Mouse (Mus musculus) hindbrain, embryonic 13.5 days (tissue): ENCODE results near the gene Cdkl1. TPM values are rescaled to one million over a fixed set of nuclear protein-coding genes. Genes with fewer than 3 reads are reported as not detected.

Experiments
- ATAC-seq: fragments of 200-750 bp; cut with Nextera tagmentation; 2 replicates; pipeline ENCODE4 v1.8.0; 2017; ENCODE audit warnings: moderate TSS enrichment; ENCODE audit not compliant: low FRiP score
- H3K27ac ChIP-seq: fragments of 300-500 bp; sonication (generic); 2 replicates; pipeline ENCODE4 v1.5.1; 2015; ENCODE audit warnings: inconsistent platforms, mild to moderate bottlenecking, moderate library complexity
- H3K27me3 ChIP-seq: fragments of 300-500 bp; sonication (generic); 2 replicates; pipeline ENCODE4 v1.6.1; 2015; ENCODE audit warnings: mild to moderate bottlenecking, inconsistent platforms
- H3K36me3 ChIP-seq: fragments of 300-500 bp; sonication (generic); 2 replicates; pipeline ENCODE4 v1.6.1; 2015; ENCODE audit warnings: mild to moderate bottlenecking, inconsistent platforms
- H3K4me1 ChIP-seq: fragments of 300-500 bp; sonication (generic); replicated peaks from 2 replicates; pipeline ENCODE4 v1.6.1; 2015; ENCODE audit warnings: inconsistent platforms
- H3K4me2 ChIP-seq: fragments of 300-500 bp; sonication (generic); 2 replicates; pipeline ENCODE4 v1.6.1; 2015; ENCODE audit warnings: inconsistent platforms, mild to moderate bottlenecking, moderate library complexity
- H3K4me3 ChIP-seq: fragments of 300-500 bp; sonication (generic); 2 replicates; pipeline ENCODE4 v1.5.1; 2015; ENCODE audit warnings: mild to moderate bottlenecking, inconsistent platforms
- H3K9ac ChIP-seq: fragments of 300-500 bp; sonication (generic); 2 replicates; pipeline ENCODE4 v1.6.1; 2015; ENCODE audit warnings: mild to moderate bottlenecking, inconsistent platforms
- H3K9me3 ChIP-seq: fragments of 300-500 bp; sonication (generic); 2 replicates; pipeline ENCODE4 v1.6.1; 2016; ENCODE audit warnings: inconsistent platforms
- WGBS: fragments of 180-500 bp; shearing (Covaris S2); methylation state at CpG from one replicate; pipeline ENCODE4 v1.1.7; 2015; 5-methylcytosine and 5-hydroxymethylcytosine counted together
- polyA plus RNA-seq: library from polyadenylated mRNA; unstranded; fragments of >200 nt; fragmentation: Nextera tagmentation; extraction: Ambion mirVana; gene quantifications from 2 replicates; pipeline ENCODE4 v1.2.1, GENCODE M21; 2015

The Cdkl1 gene
- polyA plus RNA-seq, 1 experiment from 2014 or later = 4.2 TPM

DNA sequence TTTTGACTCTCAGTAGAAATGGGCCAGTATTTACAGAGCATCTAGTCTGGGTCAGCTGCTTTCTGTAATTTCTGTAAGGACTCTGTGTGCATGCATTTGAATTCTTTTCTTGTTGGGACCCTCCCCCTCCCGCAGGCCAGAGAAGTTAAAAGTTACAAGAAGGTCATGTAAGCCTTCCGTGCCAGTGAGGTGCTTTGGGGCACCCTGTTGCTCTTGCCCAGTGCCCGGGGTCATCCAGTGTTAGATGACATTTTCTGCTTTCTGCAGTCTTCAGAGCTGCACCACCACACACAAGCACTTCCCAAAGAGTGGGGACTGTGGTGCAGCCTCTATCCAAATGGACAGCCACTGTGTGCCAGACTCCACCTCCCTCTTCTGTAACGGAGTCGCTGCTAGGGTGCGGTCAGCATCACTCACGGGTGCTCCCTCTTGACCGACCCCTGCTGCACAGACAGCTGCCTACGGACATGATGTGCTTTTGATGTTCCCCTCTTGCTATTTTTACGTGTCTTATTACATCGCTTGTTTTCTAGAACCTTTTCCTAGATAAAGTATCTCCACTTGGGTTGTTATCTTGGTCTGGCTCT lies 16.4 kb upstream of the Cdkl1 start:
- Histone ChIP-seq H3K36me3 (peaks cover 59% of the 10 kb centered on the region), H3K4me3 (no peak overlapping the region), H3K27ac (no peak overlapping the region), H3K9me3 (no peaks in the 10 kb centered on the region), H3K4me1 (no peaks in the 10 kb centered on the region), H3K4me2 (no peak overlapping the region), H3K9ac (no peak overlapping the region), H3K27me3 (no peaks in the 10 kb centered on the region)
- 84% methylated on average over 11 of the region's 11 CpGs for WGBS
- no peak for ATAC-seq

DNA sequence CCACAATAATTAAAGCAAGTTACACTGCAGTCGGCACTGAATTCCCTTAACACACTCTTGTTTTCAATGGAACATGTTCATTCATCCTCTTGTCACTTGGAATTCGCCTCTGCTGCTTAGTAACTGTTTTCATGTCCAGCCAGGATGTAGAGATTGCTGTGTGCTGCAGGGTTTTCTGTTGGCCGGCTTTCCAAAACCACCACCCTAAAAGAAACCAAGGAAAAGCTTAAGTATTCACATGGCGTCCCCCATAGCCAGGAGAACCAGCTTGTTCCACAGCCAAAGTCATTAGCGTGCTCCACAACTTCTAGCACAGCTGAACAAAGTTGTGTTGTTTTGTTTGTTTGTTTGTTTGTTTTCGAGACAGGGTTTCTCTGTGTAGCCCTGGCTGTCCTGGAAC lies 14.1 kb upstream of the Cdkl1 start:
- no peaks in the 10 kb centered on the region for H3K9me3 ChIP-seq
- 83% methylated on average over 6 of the region's 6 CpGs for WGBS
- H3K4me2 ChIP-seq = no peak overlapping the region
- no peak overlapping the region for H3K9ac ChIP-seq
- no peaks in the 10 kb centered on the region for H3K4me1 ChIP-seq
- H3K27ac ChIP-seq = no peak overlapping the region
- peaks cover 54% of the 10 kb centered on the region for H3K36me3 ChIP-seq
- no peak for ATAC-seq
- no peaks in the 10 kb centered on the region for H3K27me3 ChIP-seq
- H3K4me3 ChIP-seq = no peak overlapping the region

DNA sequence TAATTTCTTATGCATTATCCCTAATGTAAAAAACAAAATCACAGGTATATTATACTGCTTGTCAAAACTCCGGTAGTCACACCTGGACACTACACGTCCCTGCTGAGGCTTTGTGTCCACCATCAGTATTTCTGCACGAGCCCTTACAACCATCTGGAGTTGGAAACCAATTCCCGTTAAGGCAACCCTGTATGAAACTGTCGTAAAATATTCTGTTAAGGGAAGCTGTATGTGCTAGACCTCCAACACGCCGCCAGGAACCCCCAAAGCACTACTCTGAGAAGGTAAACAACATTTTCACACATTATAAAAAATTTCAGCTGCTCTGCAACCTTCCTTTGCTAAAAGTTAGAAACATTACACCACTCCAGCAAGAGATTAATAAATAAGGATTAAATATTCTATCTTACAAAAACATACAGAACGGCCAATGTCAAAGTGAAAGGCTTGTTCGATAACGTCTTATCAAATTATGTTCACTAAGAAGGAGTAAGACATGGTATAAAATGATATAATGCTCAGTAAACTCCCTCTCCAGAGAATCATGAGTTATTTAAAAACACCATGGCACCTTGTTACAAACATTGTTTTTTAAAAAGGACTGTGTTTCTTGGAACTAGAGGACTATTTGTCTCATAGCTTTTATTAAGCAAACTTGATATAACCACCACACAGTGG lies 13.5 kb upstream of the Cdkl1 start:
- no peaks in the 10 kb centered on the region for H3K4me1 ChIP-seq

DNA sequence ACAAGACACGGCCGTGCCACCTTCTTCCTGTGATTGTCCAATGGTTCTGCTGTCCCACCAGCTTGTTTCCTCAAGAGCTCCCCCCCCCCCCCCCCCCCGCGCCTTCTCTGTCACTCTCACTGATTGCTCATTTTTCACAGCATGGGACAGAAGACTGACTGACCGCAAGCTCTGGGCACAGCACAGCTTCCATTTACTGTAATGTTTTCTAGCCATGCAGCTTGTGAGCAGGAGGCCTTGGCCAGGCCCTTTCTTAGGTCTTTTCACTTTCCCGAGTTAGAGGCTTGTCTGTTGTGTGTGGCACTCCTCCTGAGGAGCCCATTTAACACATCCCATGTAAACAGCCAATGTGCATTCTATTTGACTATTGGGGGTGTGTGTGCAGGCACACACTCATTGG lies 12.1 kb upstream of the Cdkl1 start:
- Histone ChIP-seq H3K9me3 (no peaks in the 10 kb centered on the region), H3K9ac (no peak overlapping the region), H3K4me1 (no peaks in the 10 kb centered on the region), H3K36me3 (peaks cover 42% of the 10 kb centered on the region), H3K4me2 (no peak overlapping the region), H3K4me3 (no peak overlapping the region), H3K27ac (no peak overlapping the region), H3K27me3 (no peaks in the 10 kb centered on the region)
- ATAC-seq = no peak
- WGBS = 89% methylated on average over 4 of the region's 6 CpGs

More for the DNA sequence above, 13.5 kb upstream of the Cdkl1 start:
- peaks cover 53% of the 10 kb centered on the region for H3K36me3 ChIP-seq
- H3K9ac ChIP-seq = no peak overlapping the region
- no peak for ATAC-seq
- H3K9me3 ChIP-seq = no peaks in the 10 kb centered on the region
- no peak overlapping the region for H3K4me2 ChIP-seq
- H3K27me3 ChIP-seq = no peaks in the 10 kb centered on the region
- H3K27ac ChIP-seq = no peak overlapping the region
- WGBS = 96% methylated on average over 10 of the region's 10 CpGs
- no peak overlapping the region for H3K4me3 ChIP-seq

DNA sequence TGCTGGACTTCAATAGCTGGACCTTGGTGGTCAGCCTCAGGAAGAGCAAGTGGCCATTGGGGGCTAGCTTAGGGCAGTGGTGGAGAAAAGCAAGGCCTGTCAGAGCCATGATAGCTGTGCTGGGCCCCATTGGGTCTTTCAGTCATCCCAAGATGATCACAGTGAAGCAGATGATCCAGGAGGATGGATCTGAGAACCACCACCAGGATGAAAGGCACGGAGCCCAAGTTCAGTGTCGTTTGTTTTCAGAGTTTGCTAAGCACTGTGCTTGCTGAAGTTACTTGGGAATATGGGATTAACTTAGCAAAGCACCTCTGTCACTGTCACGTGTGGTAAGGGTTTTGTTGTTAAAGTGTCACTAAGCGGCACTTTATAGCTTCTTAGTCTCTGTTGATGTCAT lies 9.5 kb upstream of the Cdkl1 start:
- Histone ChIP-seq H3K4me3 (no peak overlapping the region), H3K36me3 (peaks cover 20% of the 10 kb centered on the region), H3K27ac (no peak overlapping the region), H3K4me2 (no peak overlapping the region), H3K9me3 (no peaks in the 10 kb centered on the region), H3K9ac (no peak overlapping the region), H3K27me3 (no peaks in the 10 kb centered on the region), H3K4me1 (no peaks in the 10 kb centered on the region)
- ATAC-seq = no peak
- WGBS = 94% methylated on average over 4 of the region's 4 CpGs

DNA sequence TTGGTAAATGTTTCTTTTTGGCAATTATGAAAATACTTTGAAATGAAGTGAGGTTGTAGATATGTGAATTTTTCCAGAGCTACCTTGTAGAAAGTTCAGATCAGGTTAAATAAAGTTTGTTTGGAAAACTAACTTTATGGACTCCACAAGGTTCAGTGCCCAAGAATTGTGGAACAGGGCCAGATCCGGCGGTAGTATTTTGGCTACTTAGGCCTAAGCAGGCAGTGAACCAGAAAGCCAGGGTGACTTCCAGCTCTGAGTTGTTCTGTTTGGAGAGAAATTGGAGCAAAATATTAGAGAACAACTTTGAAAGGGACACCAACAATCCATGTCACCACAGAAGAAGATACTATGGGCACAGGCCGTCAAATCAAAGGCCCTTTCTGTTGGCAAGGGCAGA lies 5.2 kb upstream of the Cdkl1 start:
- no peak overlapping the region for H3K9ac ChIP-seq
- peaks cover 3% of the 10 kb centered on the region; the same call in 1 of the 2 replicates for H3K4me1 ChIP-seq
- no peaks in the 10 kb centered on the region for H3K27me3 ChIP-seq
- no peak overlapping the region for H3K27ac ChIP-seq
- no peaks in the 10 kb centered on the region for H3K9me3 ChIP-seq
- H3K4me2 ChIP-seq = no peak overlapping the region
- H3K4me3 ChIP-seq = no peak overlapping the region
- WGBS = 89% methylated on average over 3 of the region's 3 CpGs
- no peak for ATAC-seq
- no peaks in the 10 kb centered on the region for H3K36me3 ChIP-seq

DNA sequence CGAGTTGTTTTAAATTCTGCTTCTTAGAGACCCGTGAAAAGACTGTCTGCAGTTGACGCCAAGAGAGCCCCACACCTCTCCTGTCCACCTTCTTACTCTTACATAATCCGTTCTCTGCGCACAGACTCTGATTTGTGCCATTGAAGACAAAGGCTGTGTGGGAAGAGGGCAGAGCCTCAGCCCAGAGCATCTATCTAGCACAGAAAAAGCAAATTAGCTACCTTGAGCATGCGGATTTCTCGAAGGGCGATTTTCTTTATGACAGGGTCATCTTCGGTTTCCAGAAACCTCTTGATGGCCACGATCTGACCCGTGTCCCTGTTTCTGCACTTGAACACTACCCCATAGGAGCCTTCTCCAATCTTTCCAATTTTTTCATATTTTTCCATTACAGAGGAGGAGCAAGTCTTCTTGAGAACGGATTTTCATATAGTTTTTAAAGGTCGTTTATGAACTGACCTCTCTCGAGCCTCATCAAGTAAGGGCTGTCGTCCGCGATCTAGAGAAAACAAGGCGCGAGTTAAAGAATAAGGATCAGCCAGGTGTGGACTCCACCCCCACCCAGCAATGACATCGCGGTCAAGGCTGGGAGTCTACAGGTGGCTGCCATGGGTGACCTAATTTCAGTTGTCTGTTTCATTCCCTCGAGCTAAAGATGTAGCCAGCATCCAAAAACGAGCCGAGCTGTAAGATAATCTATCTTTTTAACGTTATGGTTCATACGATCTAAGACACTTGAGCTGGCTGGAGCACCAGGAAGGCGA lies 1.1 kb downstream of the Cdkl1 start:
- Histone ChIP-seq H3K36me3 (no peaks in the 10 kb centered on the region), H3K9me3 (no peaks in the 10 kb centered on the region), H3K27ac (0 out of 2 replicates have a peak overlapping the region, but pooled peaks have one; percentile 30), H3K9ac (peak overlapping the region; percentile 83), H3K4me1 (peaks cover 18% of the 10 kb centered on the region), H3K27me3 (peaks cover 5% of the 10 kb centered on the region; the same call in 1 of the 2 replicates), H3K4me3 (peak overlapping the region; percentile 62), H3K4me2 (peak overlapping the region; percentile 99)
- peak; percentile 15; the same call in 1 of the 2 replicates for ATAC-seq
- 33% methylated on average over 27 of the region's 27 CpGs for WGBS

DNA sequence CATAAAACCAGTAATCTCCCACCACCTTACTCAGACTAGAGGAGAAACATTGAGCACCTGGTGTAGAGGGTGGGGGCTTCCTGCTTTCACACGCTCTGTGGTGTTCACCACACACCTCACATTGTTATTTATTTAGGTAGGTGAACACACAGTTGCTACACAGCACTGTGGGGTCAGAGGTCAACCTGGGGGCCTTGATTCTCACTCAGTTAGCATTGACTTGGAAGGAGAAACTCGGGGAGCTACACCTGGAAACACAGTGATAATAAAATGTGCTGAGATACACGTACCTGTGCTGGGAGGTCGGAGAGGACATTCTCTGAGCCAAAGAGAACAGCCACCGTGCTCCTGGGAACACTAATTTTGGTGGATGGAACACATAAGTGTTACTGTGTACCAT lies 2.7 kb downstream of the Cdkl1 start:
- WGBS = 87% methylated on average over 5 of the region's 5 CpGs
- no peak overlapping the region for H3K4me2 ChIP-seq
- H3K27me3 ChIP-seq = peaks cover 5% of the 10 kb centered on the region; the same call in 1 of the 2 replicates
- peaks cover 18% of the 10 kb centered on the region for H3K4me1 ChIP-seq
- H3K36me3 ChIP-seq = no peaks in the 10 kb centered on the region
- no peak overlapping the region for H3K9ac ChIP-seq
- ATAC-seq = no peak
- no peak overlapping the region for H3K4me3 ChIP-seq
- no peak overlapping the region for H3K27ac ChIP-seq
- no peaks in the 10 kb centered on the region for H3K9me3 ChIP-seq

DNA sequence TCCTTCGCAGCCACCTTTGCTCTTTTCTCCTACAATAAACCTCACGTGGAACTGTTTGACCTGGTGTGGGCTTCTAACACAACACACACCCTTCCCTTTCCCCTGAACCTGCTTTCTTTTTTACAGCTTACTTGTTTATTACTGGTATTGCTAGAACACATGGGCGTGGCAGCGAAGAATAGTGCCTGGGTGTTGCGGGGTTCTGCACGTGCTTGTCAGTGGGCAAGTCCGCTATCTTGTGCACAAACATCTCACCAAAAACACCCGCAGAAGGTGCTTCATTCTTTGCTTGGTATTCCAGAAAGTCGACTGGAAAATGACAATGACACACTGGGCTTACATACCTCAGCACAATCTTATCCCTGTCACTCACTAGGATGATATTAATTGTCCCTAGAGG lies 5.6 kb downstream of the Cdkl1 start:
- Histone ChIP-seq H3K9me3 (no peaks in the 10 kb centered on the region), H3K4me1 (peaks cover 21% of the 10 kb centered on the region), H3K27ac (no peak overlapping the region), H3K27me3 (peaks cover 5% of the 10 kb centered on the region; the same call in 1 of the 2 replicates), H3K4me3 (no peak overlapping the region), H3K4me2 (no peak overlapping the region), H3K9ac (no peak overlapping the region), H3K36me3 (no peaks in the 10 kb centered on the region)
- 90% methylated on average over 9 of the region's 9 CpGs for WGBS
- no peak for ATAC-seq

DNA sequence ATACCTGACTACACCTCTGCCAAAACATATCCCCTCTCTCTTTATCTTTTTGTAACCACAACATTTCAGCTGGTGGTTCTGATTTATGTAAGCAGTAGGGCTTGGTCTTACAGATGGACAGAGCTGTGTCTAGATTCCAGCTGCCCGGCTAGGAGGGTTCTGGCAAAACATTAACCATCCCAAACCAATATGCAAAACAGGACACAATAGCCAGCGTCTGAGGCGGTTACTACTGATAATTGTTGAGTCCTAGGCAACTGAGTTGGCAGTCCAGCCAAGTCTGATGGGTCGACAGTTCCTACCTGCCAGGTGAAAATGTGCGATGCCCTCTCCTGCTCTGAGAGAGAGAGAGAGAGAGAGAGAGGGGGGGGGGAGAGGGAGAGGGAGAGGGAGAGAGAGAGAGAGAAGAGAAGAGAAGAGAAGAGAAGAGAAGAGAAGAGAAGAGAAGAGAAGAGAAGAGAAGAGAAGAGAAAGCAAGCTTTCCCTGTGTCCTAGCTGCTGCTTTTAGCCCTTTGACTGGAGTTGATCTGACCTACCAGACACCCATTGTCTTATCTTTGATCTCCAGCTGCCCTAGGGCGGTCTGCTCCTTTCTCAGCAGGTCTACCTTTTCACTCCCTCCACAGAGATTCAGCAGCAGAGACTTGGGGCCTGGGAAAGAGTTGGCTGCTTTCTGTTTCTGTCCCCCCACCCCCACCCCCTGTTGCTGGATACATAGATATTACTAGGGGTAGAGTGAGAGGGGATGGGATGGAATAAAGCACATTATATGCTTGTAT lies 7.6 kb downstream of the Cdkl1 start:
- Histone ChIP-seq H3K4me3 (no peak overlapping the region), H3K4me1 (0 out of 2 replicates have a peak, but pooled peaks cover 14% of the 10 kb centered on the region), H3K27ac (no peak overlapping the region), H3K4me2 (no peak overlapping the region), H3K9ac (no peak overlapping the region), H3K36me3 (no peaks in the 10 kb centered on the region), H3K9me3 (no peaks in the 10 kb centered on the region), H3K27me3 (no peaks in the 10 kb centered on the region)
- 40% methylated on average over 6 of the region's 6 CpGs for WGBS
- ATAC-seq = no peak

DNA sequence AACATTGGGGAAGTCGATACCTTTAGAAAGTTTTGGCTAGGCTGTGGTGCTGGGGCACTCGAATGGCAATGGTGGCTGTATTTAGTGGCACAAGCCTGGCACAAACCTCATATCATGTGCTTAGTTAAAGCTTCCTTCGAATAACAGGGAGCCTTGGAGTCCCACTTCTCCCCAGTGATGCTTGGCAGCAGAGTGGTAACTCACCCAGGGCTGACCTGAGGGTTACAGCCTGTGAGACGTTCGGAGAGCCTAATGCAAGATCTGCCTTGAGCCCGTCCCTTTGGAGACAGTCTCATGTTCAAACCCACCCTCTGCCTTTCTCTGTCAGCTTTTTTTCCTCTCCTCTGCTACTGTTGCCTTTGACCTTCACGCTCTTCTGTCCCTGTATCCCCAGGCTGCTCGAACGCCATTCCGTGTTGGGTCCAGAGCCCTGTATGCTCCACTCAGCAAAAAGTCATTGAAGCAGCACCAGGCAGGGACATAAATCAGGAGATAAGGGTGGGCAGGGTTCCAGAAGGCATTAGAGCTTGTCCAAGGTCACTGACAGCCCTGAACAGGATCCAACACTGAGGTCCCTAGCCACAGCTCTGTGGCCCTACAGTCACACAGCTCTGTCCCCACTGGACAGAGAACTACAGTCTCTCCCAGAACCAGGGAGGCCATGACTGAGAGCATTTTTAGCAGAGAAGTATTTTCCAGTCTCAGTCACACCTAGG lies 9.0 kb downstream of the Cdkl1 start:
- no peak overlapping the region for H3K4me3 ChIP-seq
- no peak overlapping the region for H3K9ac ChIP-seq
- H3K36me3 ChIP-seq = no peaks in the 10 kb centered on the region
- 79% methylated on average over 10 of the region's 10 CpGs for WGBS
- H3K27me3 ChIP-seq = no peaks in the 10 kb centered on the region
- ATAC-seq = no peak
- no peaks in the 10 kb centered on the region for H3K9me3 ChIP-seq
- H3K4me2 ChIP-seq = no peak overlapping the region
- H3K27ac ChIP-seq = no peak overlapping the region
- 0 out of 2 replicates have a peak, but pooled peaks cover 14% of the 10 kb centered on the region for H3K4me1 ChIP-seq
